Mouse (Mus musculus): ENCODE results near the gene Nlrp3.

DNA sequence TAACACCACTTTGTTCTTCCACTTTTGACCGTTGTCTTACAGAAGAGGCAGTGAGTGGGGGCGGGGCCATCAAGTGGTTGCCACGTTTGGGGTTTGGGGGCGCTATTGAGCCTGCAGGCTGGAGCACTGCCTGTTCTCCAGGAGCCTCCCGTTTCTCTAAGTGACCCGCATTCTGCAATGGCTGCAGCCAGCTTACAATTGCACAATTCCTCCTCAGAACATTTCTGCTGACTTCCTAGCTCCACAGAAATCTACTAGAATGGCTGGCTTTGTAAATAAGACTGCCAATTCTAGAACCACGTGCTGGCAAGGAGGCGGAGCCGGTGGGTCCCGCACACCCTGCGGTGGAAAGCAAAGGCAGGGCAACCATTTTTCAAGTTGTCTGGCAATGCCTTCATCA, 3.0 kb upstream of the Nlrp3 start:
- no peak for TF ChIP-seq POLR2A (IDR thresholded peaks at IDR 0.05; ENCODE audit: low read depth, low read length)
- TF ChIP-seq CTCF (conservative IDR thresholded peaks at IDR 0.05; ENCODE audit: insufficient read depth, insufficient read length, low read depth, low read length) = peak; percentile 35

Measured in kidney, adult 2 months (tissue).